Mouse (Mus musculus): ENCODE results near the gene S1pr3. TPM values are rescaled to one million over a fixed set of nuclear protein-coding genes. Genes with fewer than 3 reads are reported as not detected.

Gene S1pr3
- polyA plus RNA-seq (2017; shearing (Covaris generic)), result not detected

DNA sequence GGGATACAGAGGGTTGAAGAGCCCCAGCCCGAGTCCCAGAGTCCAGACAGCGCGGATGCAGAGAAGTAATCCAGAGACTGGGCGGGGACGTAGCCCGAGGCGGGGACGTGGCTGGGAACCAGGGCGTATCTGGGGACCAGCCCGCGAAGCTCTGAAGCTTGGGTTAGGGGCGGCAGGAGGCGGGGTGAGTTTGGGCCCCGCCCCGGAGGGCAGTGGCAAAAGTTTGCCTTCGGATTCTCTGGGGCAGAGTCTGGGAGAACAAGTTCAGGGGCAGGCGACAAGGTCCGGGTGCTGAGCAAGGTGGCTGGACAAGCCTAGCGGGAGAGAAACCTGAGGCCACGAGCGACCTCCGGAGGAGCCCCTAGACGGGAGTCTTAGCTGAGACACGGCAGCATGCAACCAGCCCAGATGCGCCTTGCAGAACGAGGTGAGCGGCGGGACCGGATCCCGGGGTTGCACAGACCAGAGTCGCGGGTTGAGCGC, at the start of gene S1pr3:
TSS of gene S1pr3 (plus strand) at position 121 of the 483 bp plus-strand sequence.
- no peak for ATAC-seq

DNA sequence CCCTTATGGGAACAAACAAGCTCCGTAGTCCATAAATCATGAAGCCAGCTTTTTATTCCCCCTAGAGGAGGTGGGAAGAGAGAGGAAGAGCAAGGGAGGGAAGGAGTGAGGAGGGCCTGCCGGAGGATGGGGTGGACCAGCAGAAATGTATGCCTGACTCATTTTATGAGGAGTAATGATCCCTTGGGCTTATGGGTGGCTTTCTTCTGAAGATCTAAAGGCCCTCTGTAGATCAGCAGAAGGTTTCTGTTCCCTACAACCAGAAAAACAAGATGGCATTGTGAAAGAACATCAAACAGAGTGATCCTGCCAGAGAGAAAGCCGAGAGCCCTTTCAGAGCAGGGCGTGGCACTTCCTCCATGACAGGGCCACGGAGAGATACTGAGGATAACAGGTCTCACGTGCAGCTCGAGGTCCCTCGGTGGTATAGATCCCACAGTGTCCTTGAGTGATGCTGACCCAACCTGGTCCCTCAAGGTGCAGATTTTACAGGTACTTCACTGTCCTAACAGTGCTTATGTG, 47.9 kb upstream of the S1pr3 start:
- no peak for ATAC-seq

DNA sequence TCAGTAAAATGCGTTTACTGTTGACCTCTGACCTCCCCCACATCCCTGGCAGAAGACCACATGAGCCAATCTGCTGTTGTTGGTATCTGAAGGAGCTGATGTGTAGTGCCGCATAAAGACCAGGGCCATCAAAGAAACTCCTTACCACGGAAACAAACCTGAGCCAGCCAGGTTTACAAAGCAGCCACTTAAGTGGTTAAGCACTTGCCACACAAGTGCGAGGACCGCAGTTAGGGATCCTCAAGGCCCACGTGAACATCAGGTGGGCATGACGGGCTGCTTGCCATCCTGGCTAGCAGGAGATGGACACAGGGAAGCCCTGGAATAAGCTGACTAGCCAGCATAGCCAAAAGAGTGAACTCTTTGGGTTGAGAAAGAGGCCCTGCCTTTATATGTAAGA, 45.0 kb upstream of the S1pr3 start:
- ATAC-seq, result no peak

DNA sequence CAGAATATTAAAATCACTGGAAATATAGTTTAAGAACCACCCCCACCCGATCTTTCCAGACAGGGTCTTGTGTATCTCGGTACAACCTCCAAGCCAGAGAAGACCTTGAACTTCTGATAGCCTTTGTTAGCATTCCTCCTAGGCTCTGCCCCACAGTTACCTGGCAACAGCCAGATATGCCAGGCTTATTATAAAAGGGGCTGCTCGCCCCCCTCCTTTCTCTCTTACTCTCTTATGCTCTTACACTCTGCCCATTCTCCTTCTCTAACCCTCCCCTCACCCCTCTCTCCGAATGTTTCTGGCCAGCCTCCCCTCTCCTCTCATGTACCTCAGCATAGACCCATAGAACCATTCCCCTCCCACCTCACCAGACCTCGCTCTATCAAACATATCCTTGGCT, 44.5 kb upstream of the S1pr3 start:
- ATAC-seq, result no peak

DNA sequence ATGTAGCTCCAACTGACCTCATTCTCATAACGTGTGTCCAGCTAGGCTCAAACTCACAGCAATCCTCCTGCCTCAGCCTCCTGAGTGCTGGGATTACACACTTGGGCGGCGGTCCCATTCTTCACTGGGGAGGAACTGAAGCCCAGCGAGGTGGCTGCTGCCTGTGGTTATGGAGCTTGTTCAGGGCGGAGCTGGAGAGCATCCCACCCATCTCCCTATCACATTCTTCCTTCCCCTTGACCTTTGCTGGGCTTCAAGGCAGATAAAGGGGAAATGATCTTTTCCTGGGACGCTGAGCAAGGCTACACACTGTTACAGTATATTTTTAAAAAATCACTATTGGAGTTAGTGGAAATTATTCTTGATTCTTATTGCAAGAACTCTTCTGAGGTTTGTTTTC, 43.2 kb upstream of the S1pr3 start:
- no peak for ATAC-seq

DNA sequence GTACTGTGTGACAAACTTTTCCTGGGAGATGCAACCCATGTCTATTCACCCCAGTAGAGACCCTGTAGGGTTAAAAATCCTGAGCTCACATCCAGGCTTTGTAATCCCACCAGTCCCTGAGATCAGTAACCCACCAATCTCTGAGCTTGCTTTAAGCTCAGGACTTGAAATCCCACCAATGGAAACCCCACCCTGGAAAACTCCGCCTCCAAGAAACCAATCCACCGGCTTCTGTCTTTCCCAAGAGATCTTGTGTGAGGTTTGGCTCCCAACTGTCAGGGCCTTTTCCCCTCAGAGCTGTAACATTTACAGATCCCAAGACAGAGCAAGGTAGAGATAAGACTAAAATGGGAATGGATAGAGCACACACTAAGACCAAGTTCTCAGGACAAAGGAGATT, 40.1 kb upstream of the S1pr3 start:
- ATAC-seq, result no peak

DNA sequence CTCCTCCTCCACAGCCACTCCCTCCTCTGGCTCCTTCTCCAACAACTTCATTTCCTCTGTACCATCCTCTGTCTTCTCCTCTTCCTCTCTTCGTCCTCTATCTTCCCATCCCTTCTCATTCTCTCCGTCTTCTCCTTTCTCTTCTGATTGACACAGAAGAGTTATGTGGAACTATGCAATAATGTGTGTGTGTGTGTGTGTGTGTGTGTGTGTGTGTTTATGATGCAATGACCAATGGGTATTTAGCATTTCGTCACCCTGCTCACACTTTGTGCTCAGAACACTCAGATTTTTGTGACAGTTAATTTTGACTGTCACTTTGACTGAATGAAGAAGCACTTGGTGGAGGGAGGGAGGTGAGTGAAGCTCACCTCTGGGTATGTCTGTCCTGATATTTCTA, 39.1 kb upstream of the S1pr3 start:
- no peak for ATAC-seq

DNA sequence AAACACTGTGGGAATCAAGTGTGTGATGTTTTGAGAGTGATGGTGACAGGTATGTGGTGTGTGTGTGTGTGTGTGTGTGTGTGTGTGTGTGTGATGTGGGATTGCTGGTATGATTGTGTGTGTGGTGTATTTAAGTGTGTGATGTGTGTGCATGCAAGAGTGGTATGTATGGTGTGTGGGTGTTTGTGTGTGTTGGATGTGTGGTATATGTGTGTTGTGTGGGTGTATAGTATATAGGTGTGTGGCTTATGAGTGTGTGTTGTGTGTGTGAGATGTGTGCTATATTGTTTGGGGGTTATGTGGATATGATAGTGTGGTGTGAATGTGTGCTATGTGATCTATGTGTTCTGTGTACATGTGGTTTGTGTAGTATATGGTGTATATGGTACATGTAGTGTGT, 35.4 kb upstream of the S1pr3 start:
- ATAC-seq, result no peak

DNA sequence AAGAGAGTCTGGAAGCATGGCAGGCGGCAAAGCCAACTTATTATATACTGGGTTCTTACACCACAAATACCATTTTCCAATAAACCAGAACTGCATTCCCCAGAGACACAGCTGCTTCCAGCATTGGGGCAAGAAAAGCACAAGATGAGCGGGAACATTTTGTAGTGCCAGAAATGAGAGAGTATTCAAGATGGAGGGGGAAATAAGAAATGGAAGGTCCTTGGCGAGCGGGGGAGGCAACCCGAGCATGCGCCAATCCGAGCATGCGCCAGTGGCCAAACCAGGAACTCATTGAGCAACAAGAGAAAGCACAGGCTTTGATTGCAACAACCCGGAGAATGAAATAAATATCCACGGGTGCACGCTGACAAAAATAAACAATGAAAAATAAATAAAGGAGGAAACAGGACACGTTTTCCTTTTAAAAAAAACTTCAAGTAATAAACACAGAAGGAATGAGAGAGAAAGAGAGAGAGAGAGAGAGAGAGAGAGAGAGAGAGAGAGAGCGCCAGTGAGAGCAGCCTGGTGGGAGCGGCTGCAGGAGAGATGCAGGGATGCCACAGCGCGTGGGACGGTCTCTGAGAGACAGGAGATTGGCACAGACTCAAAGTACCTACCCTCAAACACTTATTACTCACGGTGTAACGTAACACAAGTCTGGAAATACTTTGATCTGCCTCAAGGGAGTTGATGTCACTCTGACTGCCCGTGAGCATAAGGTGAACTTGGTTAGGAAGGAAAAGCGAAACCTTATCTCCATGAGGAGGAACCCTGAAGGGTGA, 34.2 kb upstream of the S1pr3 start:
- no peak for ATAC-seq

DNA sequence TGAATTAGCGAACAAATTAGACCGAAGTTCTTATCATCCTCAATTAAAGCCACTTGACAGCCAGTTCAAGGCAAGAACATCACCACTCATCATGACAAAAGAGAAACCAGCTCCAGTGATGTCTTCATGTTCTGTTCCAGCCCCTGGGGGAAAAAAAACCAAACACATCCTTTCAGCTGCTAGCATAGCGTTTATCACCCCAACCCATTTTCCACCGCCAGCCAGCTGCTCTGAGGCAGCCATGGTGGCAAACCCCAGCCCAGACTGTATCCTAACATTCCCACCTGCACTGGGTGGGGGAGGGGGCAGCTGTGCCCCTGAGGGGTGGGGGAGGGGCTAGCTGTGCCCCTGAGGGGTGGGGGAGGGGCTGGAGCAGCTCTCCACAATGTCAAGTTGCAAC, 30.3 kb upstream of the S1pr3 start:
- ATAC-seq, result no peak

DNA sequence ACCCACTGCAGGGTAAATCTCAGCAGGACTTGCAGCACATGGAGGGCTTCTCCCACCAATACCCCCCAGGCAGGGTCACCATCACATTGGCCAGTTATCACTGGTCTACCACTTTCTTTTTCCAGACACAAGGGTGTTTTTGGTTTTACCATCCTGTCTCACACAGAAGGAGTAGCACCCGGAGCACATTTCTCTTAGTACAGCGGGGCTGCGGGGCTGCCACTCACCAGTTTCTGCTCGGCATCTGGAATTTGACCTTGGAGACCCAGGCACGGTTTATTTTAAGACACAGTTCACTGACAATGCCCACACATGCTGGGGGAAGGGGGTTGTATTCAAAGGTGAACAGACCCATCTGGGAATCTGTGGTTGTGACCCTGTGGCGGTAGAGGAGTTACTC, 28.8 kb upstream of the S1pr3 start:
- ATAC-seq, result no peak

DNA sequence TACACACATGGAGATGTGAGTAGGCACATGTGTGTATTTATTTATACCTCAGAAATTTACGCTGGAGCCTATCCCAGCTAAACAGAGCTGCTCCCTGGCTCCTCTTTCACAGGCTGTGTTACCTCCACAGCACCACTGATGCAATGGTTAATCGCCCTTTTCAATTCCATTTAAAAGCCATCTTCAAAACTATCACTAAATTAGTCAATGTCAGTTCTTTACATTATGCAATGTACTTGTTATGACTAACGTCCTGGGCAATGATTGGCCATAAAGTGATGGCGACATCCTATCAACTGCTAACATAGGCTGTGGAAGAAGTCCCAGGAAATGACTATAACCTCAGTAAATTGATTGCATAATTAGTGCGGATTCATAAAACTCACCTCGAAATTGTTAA, 26.9 kb upstream of the S1pr3 start:
- no peak for ATAC-seq

DNA sequence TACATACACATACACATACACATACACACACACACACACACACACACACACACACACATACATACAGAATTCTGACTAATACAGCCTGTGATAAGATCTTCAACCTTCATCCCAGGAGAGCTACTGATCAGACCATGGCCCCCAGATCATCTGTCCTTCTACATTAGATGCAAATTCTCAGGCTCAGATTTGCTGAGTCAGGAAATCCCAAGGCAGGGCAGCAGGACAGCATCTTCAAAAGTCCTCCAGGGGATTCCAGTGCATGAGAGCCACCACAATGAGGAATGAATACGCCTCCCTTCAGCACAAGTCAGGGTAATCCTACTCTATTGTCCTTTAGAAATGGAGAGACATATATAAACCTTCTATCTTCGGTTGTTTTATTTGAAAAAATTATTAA, 23.5 kb upstream of the S1pr3 start:
- no peak for ATAC-seq

DNA sequence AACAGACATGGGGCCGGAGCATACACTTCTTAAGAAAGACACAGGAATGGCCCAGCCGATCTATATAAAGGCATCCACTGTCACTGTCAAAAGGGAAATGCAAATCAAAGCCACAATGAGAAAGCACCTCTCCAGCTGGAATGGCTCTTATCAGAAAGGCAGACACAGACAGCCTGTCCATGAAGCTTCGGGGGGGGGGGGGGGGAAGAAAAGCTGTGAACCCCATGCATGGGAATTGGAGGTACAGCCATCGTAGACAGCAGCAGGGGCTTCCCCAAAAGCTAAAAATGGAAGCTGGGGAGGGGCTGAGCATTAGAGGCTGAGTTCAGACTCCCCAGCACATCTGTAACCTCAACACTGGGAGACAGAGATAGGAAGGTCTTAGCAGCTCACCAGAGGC, 20.5 kb upstream of the S1pr3 start:
- no peak for ATAC-seq

DNA sequence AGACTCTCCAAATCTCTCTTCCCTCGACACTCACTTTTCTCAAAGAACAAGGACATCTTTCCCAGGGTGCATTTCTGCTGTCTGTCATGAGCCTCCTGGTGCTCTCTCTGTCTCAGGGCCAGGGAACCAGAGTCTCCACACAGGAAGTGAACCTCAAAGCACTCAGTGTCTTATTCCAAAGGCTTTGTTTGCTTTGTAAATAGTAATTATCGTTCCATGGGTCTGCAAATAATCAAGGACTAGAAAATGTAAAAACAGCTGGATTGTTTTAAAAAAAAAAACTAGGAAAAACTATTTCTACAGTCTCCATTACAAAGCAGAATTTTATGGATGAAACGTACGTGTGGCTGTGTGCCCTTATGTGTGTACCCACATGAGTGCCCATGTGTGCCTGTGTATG, 18.0 kb upstream of the S1pr3 start:
- no peak for ATAC-seq

DNA sequence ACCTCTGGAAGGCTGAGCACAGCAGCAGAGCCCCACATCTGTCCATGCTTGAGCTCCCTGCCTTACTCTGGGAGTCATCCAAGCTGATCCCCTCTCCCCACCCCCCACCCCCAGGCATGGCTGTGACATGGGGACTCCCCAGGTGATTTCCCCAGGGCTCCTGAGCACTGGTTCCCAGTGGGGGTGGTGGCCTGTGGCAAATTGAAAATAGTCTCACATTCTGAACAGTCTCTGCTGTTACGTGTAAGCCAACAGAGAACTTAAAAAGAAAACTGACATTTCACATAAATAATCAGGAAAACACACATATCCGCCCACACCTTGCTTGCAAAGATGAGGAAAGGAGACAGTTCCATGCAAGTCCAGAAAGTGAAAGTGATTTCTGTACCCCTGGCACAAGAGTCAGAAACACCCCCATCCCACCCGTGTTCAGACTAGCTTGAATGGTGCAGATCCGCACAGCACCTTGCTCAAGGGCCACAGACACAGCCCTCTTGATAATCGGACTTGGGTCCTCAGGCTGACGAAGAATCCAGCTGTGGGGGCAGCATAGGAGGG, 17.0 kb upstream of the S1pr3 start:
- peak; percentile 29 for ATAC-seq

DNA sequence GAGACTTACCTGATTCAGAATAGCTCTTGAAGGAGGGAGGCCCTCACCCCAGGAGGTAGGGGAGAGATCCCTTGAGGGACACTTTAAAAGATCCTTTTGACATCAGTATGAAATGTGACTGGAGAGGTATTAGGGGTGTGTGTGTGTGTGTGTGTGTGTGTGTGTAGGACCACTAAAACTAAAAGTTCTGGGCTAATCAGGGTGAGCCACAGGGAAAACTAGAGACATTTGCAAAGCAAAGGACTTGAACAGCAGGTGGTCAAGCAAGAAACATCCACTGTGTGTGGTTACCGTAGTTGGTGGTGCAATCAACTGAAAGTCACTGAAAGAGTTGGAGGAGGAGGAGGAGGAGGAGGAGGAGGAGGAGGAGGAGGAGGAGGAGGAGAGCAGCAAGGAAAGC, 16.2 kb upstream of the S1pr3 start:
- no peak for ATAC-seq

DNA sequence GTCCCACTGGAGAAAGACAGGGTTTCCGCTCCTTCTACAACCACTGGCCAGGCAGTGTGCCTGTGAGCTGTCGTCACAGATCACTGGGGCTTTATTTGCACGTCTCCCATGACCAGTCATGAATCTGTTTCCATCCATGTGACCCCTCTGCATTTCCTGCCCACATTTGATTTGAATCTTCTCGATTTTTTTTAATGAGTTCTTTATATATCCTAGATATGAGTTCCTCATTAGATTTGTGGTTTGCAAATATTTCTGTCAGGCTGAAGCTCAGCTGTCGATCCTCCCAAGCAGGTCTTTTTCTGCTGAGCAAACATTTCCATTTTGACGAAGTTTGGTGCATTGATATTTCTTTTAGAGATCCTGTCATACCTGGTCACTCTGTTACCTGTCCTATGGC, 10.6 kb upstream of the S1pr3 start:
- ATAC-seq, result peak; percentile 28

DNA sequence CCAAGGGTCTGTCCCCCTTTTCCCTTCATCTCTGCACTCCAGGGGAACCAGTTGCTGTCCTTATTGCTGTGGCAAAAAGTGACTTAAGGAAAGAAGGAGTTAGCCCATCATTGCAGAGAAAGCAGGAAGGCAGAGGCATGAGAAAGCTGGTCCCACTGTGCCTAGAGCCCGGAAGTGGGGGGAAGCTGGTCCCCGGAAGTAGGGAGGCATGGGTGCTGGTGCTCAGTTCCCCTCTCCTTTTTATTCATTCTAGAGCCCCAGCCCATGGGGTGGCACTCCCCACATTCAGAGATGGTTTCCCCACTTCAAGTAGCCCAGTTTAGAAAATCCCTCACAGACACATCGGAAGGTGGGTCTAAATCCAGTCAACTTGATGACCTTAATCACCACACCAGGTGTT, 8.9 kb upstream of the S1pr3 start:
- ATAC-seq, result no peak

DNA sequence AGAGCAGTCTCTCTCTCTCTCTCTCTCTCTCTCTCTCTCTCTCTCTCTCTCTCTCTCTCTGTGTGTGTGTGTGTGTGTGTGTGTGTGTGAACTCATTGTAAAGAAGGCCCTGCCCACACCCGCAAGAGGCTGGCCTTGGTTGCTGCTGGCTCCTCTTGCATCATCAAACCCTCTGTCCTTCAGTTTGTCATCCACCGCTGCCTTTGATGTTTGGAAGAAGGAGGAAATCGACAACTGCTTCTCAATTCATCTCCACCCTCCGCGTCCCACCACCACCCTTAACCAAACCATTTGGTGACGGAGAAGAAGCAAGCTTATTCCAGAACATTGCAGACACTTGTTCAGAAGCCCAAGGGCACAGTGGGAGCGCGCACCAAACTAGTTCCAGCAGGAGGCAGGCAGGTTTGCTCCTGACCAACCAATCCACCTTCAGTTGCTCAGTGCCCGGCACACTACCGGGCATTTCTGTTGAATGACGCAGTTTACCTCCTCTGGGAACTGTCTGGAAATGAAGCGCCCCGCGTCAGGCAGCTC, 8.2 kb upstream of the S1pr3 start:
- peak; percentile 65 for ATAC-seq

DNA sequence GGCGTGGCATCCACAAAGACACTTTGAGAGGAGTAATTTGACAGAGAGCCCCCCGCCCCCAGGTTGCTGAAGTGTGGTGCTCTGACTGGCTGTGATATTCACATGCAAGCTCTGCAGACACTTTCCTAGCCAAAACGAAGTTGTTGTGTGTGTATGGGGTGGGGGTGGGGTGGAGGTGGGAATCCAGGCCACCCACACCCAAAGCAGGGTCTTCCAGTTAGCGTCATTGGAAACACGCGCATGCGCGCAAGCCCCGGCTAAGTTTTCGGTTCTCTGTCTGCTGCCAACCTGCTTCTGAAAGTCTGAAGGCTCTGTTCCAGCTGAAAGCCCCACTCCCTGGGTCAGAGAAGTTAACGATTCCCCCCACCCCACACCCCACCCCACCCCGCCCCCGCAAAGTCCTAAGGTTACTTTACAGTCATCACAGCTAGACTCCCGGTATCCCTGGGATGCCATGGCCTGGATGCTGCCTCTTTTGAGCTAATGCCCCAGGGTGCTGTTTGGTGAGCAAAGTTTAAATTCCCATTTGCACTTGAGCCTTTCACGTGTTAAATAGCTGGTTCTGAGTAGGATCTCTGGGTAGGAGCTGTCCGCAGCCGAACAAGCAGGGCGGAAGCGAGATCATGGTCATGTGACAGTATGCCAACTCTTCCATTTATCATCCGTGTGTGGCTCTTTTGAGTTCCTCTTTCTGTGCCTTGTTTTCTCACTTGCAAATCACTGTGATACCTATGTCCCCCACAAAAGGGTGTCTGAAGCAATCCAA, 7.5 kb upstream of the S1pr3 start:
- ATAC-seq, result peak; percentile 62

DNA sequence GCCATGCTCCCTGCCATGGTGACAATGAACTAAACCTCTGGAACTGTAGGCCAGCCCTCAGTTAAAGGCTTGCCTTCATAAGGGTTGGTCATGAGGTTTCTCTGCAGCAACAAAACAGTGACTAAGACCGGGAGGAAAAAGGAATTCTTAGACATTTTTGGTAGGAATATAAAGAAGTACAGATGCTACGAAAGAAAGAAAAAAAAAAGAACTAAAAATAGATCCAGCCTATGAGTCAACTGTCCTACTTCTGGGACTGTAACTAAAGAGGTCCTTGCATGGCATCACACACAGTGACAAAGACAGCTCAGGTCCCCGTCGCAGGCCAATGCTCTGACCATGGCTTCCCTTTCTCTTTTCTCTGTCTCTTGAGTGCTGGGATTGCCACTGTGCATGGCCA, 3.9 kb upstream of the S1pr3 start:
- no peak for ATAC-seq

DNA sequence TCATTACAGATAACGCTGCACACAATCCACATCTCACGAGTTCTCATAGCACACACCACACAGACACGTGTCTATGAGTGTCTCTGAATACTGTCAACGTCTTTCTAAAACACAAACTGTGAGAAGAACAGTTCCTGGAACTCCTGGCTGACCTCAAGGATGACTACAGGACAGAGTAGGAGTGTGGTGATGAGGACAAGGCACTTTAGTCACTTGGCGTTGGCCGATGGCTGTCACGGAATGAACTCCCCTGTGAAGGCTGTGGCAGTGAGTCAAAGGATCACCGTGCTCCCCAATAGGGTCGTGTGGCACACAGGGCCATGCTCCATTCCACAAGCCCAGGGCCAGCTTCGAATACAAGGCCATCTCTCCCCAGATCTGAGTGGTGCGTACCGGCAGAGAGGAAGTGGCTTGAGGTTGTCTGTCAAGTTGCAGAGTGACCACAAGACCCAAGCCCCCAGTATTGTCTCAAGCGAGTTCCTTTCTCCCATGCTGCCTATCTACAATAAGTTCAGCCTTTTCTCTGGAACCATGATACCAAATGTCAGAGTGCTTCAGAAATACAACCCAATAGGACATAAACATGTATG, 2.6 kb upstream of the S1pr3 start:
- no peak for ATAC-seq

Data from CD4-positive, CD25-positive, alpha-beta regulatory T cell, adult 4 months (primary cell).